Mouse (Mus musculus) intestine, embryonic 16.5 days (tissue): ENCODE results near the gene E2f7. TPM values are rescaled to one million over a fixed set of nuclear protein-coding genes. Genes with fewer than 3 reads are reported as not detected.

Experiments used
- ATAC-seq: fragments of 200-750 bp; cut with Nextera tagmentation; 2 replicates; pipeline ENCODE4 v1.8.0; 2017; ENCODE audit warnings: moderate TSS enrichment, moderate library complexity
- H3K27ac ChIP-seq: fragments of 300-500 bp; sonication (generic); 2 replicates; pipeline ENCODE4 v1.5.1; 2014; ENCODE audit warnings: mild to moderate bottlenecking, low read length
- H3K27me3 ChIP-seq: fragments of 300-500 bp; sonication (generic); replicated peaks from 2 replicates; pipeline ENCODE4 v1.6.1; 2014; ENCODE audit warnings: low read length, control low read depth, mixed read lengths; ENCODE audit not compliant: control insufficient read depth, insufficient read depth
- H3K36me3 ChIP-seq: fragments of 300-500 bp; sonication (generic); 2 replicates; pipeline ENCODE4 v1.6.1; 2014; ENCODE audit warnings: low read length, control low read depth; ENCODE audit not compliant: control insufficient read depth, insufficient read depth
- H3K4me1 ChIP-seq: fragments of 300-500 bp; sonication (generic); 2 replicates; pipeline ENCODE4 v1.6.1; 2014; ENCODE audit warnings: low read length, control low read depth, mixed read lengths; ENCODE audit not compliant: control insufficient read depth, insufficient read depth
- H3K4me2 ChIP-seq: fragments of 300-500 bp; sonication (generic); 2 replicates; pipeline ENCODE4 v1.6.1; 2014; ENCODE audit warnings: low read depth, low read length, control low read depth
- H3K4me3 ChIP-seq: fragments of 300-500 bp; sonication (generic); 2 replicates; pipeline ENCODE4 v1.5.1; 2014; ENCODE audit warnings: mild to moderate bottlenecking, low read length
- H3K9ac ChIP-seq: fragments of 300-500 bp; sonication (generic); 2 replicates; pipeline ENCODE4 v1.6.1; 2014; ENCODE audit warnings: low read depth, low read length
- H3K9me3 ChIP-seq: fragments of 300-500 bp; sonication (generic); 2 replicates; pipeline ENCODE4 v1.6.1; 2016; ENCODE audit warnings: low read length, control low read depth; ENCODE audit not compliant: control insufficient read depth
- whole genome bisulfite sequencing: fragments of 180-500 bp; shearing (Covaris S2); extraction: QIAGEN DNeasy Blood & Tissue Kit; methylation state at CpG from one replicate; pipeline ENCODE4 v1.1.7; 2014; 5-methylcytosine and 5-hydroxymethylcytosine counted together
- polyA plus RNA-seq: library from polyadenylated mRNA; unstranded; fragments of >200 nt; fragmentation: Nextera tagmentation; extraction: Ambion mirVana; gene quantifications from 2 replicates; pipeline ENCODE4 v1.2.1, GENCODE M21; 2015

Gene E2f7
- polyA plus RNA-seq, 1 experiment from 2014 or later, result 12.4 TPM

DNA sequence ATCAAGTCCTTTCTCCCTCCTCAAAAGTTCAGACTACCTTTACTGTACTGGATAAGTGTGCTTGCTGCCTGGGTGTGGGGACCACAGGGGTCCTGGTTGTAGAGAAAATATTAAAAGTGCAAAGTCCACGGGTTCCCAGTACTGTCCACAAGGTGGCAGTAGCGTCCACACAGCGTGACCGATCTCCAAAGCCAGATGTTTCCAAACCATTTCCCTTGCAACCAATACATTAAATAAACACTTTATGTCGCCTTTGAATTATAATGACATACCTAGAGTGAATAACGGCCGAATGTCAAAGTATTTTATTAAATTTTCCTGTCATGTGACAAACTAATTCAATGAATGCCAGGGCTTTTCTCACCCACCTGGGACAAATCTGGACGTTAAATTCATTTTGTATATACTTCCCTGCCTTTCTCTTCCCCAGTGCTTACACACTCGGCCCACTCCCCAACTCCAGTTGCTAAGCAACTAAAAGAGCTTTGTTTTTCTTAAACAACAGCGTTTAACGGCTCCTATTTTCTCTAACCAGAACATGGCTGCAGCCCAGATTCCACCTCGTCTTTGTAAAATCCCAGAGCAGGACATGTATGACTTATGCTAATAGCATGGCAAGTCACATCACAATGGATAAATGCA is 49.4 kb downstream of the E2f7 start:
- peak; percentile 67 for ATAC-seq
- Histone ChIP-seq H3K36me3 (no peaks in the 10 kb centered on the region), H3K4me2 (0 out of 2 replicates have a peak overlapping the region, but pooled peaks have one; percentile 33), H3K27ac (0 out of 2 replicates have a peak overlapping the region, but pooled peaks have one; percentile 37), H3K9me3 (no peaks in the 10 kb centered on the region), H3K27me3 (no peaks in the 10 kb centered on the region), H3K9ac (no peak overlapping the region), H3K4me1 (peaks cover 6% of the 10 kb centered on the region), H3K4me3 (peak overlapping the region; percentile 12; the same call in 1 of the 2 replicates)
- WGBS, result 8% methylated on average over 12 of the region's 12 CpGs

DNA sequence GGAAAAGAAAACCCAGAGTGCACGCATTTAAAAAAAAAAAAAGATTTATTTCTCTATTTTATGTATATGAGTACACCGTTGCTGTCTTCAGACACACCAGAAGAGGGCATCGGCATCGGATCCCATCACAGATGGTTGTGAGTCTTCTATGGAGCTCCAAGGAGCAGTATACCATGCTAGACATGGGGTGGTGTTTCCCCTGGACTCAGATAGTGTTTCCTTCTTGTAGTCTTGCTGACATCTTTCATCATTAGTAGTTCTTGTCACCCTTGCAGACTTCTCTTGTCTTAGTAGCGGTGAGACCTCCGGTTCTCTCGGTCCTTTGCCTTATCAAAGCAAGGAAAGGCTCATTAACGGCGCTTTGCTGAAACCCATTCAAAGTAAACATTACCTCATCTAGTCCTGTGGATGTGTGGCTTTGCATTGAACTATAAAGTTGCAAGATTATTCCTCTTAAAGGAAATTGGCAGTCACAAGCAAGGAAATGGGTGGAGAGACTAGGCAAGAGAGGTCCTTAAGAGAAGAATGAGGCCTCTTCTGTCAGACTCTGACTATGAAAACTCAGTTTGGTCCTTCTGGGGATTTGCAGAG is 50.1 kb downstream of the E2f7 start:
- Histone ChIP-seq H3K4me1 (peaks cover 6% of the 10 kb centered on the region), H3K9ac (no peak overlapping the region), H3K36me3 (no peaks in the 10 kb centered on the region), H3K4me3 (no peak overlapping the region; the same call in 1 of the 2 replicates), H3K27ac (0 out of 2 replicates have a peak overlapping the region, but pooled peaks have one; percentile 37), H3K27me3 (no peaks in the 10 kb centered on the region), H3K9me3 (no peaks in the 10 kb centered on the region), H3K4me2 (0 out of 2 replicates have a peak overlapping the region, but pooled peaks have one; percentile 33)
- no peak for ATAC-seq
- 54% methylated on average over 9 of the region's 9 CpGs for WGBS

DNA sequence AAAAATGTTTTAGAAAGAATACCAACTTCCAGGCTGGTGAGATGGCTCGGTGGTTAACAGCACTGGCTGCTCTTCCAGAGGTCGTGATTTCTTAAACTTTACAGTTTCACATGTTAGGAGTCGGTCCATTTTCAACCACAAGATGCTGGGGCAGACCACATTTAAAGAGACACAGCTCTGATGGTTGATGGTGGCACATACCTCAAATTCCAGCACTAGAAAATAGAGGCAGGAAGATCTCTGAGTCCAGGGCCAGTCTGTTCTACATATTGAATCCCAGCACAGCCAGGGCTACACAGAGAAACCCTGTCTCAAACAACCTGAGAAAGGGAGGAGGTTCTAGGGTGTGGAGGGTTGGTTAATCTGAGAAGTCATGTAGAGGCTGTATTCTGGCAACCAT is 56.1 kb downstream of the E2f7 start:
- H3K27me3 ChIP-seq, result no peaks in the 10 kb centered on the region
- no peak overlapping the region for H3K27ac ChIP-seq
- no peaks in the 10 kb centered on the region for H3K4me1 ChIP-seq
- no peak overlapping the region for H3K4me2 ChIP-seq
- 86% methylated on average over 3 of the region's 3 CpGs for WGBS
- ATAC-seq, result no peak
- H3K9ac ChIP-seq, result no peak overlapping the region
- no peaks in the 10 kb centered on the region for H3K9me3 ChIP-seq
- H3K36me3 ChIP-seq, result no peaks in the 10 kb centered on the region
- no peak overlapping the region for H3K4me3 ChIP-seq

DNA sequence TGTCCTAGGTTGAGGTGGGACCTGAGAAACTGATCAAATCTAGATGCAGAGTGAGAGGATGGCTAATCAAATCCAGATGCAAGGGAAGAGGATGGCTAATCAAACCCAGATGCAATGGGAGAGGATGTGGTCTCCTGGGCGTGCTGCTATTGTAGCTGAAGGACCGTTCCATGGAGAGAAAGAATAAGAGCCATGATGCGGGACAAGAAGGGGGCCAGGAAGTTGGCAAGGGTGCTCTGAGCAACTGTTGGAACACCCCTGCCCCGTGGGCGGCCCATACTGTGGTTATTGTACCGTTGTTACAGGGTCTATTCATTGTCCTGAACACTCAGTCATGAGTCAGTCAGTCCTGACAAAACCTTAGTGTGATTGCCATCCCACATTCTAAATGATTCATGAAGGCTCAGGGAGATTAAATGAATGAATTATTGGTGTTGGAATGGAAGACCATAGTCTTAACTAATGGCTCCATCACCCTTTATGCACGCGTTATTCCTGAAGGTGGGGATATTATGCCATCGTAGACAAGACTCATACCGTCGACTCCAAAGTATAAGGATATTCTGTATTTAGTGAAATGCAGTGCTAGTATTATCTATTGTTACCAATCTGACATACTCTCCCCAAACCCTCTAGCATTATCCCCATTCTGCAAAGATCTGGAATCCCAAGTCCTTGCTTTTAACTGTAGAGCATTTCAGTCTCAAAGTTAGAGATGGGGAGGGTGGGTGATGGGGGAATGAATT is 59.2 kb downstream of the E2f7 start:
- 86% methylated on average over 11 of the region's 11 CpGs for WGBS
- ATAC-seq, result no peak
- H3K9me3 ChIP-seq, result no peaks in the 10 kb centered on the region

DNA sequence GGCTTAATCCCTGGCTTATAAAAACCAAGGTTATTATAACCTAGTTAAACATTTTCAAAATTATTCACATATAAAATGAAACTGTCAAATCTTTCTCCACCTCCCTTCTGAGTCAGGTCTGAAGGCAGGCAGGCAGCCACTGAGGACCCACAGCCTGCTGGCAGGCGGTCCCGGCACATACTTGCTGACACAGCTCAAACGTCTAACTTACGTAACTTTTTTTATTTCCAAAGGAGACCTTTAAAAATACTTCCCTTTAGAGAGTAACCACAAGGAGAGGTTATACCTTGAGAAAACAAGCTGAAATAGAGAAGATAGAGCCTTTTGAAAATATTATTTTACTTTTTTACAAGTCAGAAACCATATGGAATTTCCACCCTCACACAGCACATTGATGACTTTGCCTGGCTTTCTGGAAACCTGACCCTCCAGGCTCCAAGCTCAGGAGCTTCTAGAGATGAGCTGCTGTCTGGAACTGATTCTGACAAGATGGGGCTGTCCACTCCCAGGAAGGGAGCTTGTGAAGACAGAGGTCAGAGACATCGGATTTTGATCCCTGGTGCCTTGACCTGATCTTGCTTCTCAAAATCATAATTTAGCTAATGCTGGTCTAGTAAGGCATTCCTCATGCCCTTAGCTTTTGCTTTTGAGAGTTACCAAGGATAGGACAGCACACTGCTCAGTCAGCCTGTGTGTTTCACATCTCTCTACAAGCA is 59.9 kb downstream of the E2f7 start:
- Histone ChIP-seq H3K4me3 (no peak overlapping the region), H3K27ac (no peak overlapping the region), H3K36me3 (no peaks in the 10 kb centered on the region), H3K9me3 (no peaks in the 10 kb centered on the region), H3K27me3 (no peaks in the 10 kb centered on the region), H3K9ac (no peak overlapping the region), H3K4me1 (no peaks in the 10 kb centered on the region), H3K4me2 (no peak overlapping the region)
- WGBS, result 58% methylated on average over 5 of the region's 5 CpGs
- ATAC-seq, result no peak

More for the DNA sequence above, 59.2 kb downstream of the E2f7 start:
- H3K9ac ChIP-seq, result no peak overlapping the region
- H3K4me3 ChIP-seq, result no peak overlapping the region
- no peak overlapping the region for H3K27ac ChIP-seq
- H3K4me2 ChIP-seq, result no peak overlapping the region
- no peaks in the 10 kb centered on the region for H3K36me3 ChIP-seq
- no peaks in the 10 kb centered on the region for H3K4me1 ChIP-seq
- no peaks in the 10 kb centered on the region for H3K27me3 ChIP-seq

DNA sequence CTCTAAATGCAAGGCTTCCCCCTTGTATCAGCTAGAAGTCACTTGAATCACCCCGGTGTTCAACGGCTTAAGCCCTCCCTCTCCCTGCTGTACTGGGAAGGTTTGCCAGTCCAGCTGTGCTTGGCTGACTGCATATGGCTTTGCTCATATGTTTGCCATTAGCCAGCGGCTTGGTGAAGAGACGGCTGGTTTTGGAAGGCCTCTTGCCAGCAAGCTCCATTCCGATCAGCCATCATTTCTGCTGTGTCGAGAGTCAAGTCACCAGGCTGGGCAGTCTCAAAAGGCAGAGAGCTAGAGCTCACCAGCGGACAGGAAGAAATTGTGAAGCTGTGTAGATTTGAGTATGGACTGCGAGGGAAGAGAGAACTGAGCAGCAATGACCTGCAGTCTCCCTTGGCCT is 61.2 kb downstream of the E2f7 start:
- WGBS, result 84% methylated on average over 8 of the region's 8 CpGs
- H3K27me3 ChIP-seq, result no peaks in the 10 kb centered on the region

DNA sequence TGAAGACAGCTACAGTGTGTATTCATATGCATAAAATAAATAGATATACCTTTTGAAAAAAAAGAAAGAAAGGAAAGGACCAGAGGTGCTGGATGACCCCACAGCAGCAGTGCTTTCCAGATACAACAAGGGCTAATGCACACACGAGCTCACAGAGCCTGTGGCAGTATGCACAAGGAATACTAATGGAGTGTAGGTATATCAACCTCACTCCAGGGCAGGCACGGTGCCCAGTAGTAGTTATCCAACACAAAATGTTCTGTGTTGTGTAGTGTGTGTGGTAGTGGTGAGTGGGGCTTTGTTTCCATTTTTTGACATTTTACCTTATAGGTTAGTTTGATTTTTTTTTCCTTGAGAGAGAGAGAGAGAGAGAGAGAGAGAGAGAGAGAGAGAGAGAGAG is 65.3 kb downstream of the E2f7 start:
- Histone ChIP-seq H3K27me3 (no peaks in the 10 kb centered on the region), H3K9ac (no peak overlapping the region), H3K36me3 (no peaks in the 10 kb centered on the region), H3K27ac (no peak overlapping the region), H3K4me3 (no peak overlapping the region), H3K4me2 (no peak overlapping the region), H3K9me3 (no peaks in the 10 kb centered on the region), H3K4me1 (no peaks in the 10 kb centered on the region)
- WGBS, result 80% methylated on average over 2 of the region's 2 CpGs
- no peak for ATAC-seq

More for the DNA sequence above, 61.2 kb downstream of the E2f7 start:
- Histone ChIP-seq H3K9ac (no peak overlapping the region), H3K4me1 (no peaks in the 10 kb centered on the region), H3K4me3 (no peak overlapping the region), H3K4me2 (no peak overlapping the region), H3K36me3 (no peaks in the 10 kb centered on the region), H3K9me3 (no peaks in the 10 kb centered on the region), H3K27ac (no peak overlapping the region)
- no peak for ATAC-seq

DNA sequence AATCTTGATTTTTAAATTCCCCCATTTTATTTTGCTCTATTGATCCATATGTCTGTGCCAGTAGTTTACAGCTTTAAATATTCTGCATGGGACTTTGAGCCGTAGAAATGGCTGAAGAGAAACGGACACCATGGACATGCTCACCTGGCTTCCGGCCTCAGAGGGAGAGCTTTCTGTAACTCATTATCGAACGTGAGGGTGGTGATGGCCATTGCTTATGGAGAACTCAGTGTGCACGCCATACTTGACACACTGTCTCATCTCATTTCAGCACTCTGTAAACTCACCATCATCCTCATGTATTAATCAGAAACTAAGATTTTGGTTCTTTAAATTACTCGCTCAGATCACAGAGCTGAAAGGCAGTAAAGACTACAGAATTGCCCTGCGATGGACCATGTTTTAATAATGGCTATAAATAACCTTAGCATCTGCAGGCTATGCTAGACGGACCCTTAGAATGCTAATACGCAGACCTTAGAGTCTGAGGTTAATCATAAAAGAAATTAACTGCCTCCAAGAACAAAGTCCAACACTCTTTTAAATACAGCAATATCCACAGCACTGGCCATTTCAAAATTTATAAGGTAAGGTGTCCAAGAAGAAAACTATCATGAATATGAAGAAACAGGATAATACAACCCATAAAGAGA is 66.1 kb downstream of the E2f7 start:
- Histone ChIP-seq H3K27me3 (no peaks in the 10 kb centered on the region), H3K4me1 (no peaks in the 10 kb centered on the region), H3K27ac (no peak overlapping the region), H3K4me3 (no peak overlapping the region), H3K9me3 (no peaks in the 10 kb centered on the region), H3K4me2 (peak overlapping the region; percentile 27; the same call in 1 of the 2 replicates), H3K36me3 (no peaks in the 10 kb centered on the region), H3K9ac (no peak overlapping the region)
- peak; percentile 84 for ATAC-seq
- WGBS, result 65% methylated on average over 10 of the region's 10 CpGs

DNA sequence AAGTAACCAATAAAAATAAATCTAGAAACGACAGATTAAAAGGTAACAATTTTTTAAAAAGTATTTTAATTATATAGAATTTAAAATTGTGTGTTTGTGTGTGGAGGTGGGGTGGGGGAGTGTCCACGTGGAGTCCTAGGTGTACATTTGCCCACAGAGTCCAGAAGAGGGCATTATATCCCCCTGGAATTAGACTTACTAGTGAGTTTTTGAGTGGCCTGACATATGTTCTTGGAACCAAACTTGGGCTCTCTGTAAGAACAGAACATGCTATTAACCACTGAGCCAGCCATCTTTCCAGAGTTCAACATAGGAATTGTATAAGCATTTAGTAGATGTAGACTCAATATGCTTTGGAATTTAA is 66.6 kb downstream of the E2f7 start:
- no peaks in the 10 kb centered on the region for H3K36me3 ChIP-seq
- no peak overlapping the region for H3K4me3 ChIP-seq
- H3K9me3 ChIP-seq, result no peaks in the 10 kb centered on the region
- H3K4me2 ChIP-seq, result no peak overlapping the region
- WGBS, result 40% methylated on average over 2 of the region's 2 CpGs
- H3K4me1 ChIP-seq, result no peaks in the 10 kb centered on the region
- H3K9ac ChIP-seq, result no peak overlapping the region
- no peaks in the 10 kb centered on the region for H3K27me3 ChIP-seq
- H3K27ac ChIP-seq, result no peak overlapping the region
- no peak for ATAC-seq
